In genomic region chr11:60317376-60318102, GRCm38 (mm10) we compare ENCODE assay signal across 14 mouse cellular contexts. TPM values are rescaled to one million over a fixed set of nuclear protein-coding genes. Genes with fewer than 3 reads are reported as not detected.
DNase-seq lines count a peak whose midpoint lies in the region; ATAC-seq and TF ChIP-seq lines count a peak whose summit lies in the region.
"Had no signal": no experiment of that assay in that cellular context is flagged by ENCODE, and none has a peak within 500 bp of the region (broad histone marks: within the 10 kb centered on the region; RNA-seq: fewer than 3 reads in every experiment).

No protein-coding gene starts in this region.

- no peak overlapping the region; the same call in 1 of the 2 replicates for H3K4me3 ChIP-seq in gastrocnemius, adult 2 months
- no peak overlapping the region for H3K4me3 ChIP-seq in midbrain, embryonic 12.5 days
- no peak overlapping the region for H3K4me3 ChIP-seq in midbrain, embryonic 10.5 days
- no peak overlapping the region for H3K4me3 ChIP-seq in kidney, embryonic 14.5 days (ENCODE audit: low read length)
- H3K4me3 ChIP-seq in neural tube, embryonic 15.5 days (replicated peaks), result no peak overlapping the region
- H3K4me3 ChIP-seq in lung, postnatal 0 days (ENCODE audit: low read depth, low read length), result no peak overlapping the region
- H3K4me3 ChIP-seq: lung, embryonic 15.5 days had no signal

- H3K9ac ChIP-seq in midbrain, embryonic 12.5 days (replicated peaks), result no peak overlapping the region
- H3K9ac ChIP-seq in kidney, embryonic 14.5 days (ENCODE audit: low read depth, low read length), result no peak overlapping the region
- no peak overlapping the region for H3K9ac ChIP-seq in neural tube, embryonic 15.5 days (replicated peaks)
- H3K9ac ChIP-seq in lung, postnatal 0 days (replicated peaks; ENCODE audit: low read depth), result no peak overlapping the region
- H3K9ac ChIP-seq: lung, embryonic 15.5 days had no signal

- no peak for TF ChIP-seq EP300 in lung, postnatal 0 days (IDR thresholded peaks at IDR 0.05)

- H3K27ac ChIP-seq in gastrocnemius, adult 2 months, result peak overlapping the region; percentile 88
- H3K27ac ChIP-seq in midbrain, embryonic 12.5 days (replicated peaks), result 0 out of 2 replicates have a peak overlapping the region, but pooled peaks have one; percentile 15
- no peak overlapping the region for H3K27ac ChIP-seq in midbrain, embryonic 10.5 days (replicated peaks)
- H3K27ac ChIP-seq in kidney, embryonic 14.5 days (ENCODE audit: low read depth, low read length), result 0 out of 2 replicates have a peak overlapping the region, but pooled peaks have one; percentile 20
- peak overlapping the region; percentile 73 for H3K27ac ChIP-seq in neural tube, embryonic 15.5 days (replicated peaks)
- no peak overlapping the region for H3K27ac ChIP-seq in lung, postnatal 0 days (ENCODE audit: low read length)
- H3K27ac ChIP-seq: lung, embryonic 15.5 days had no signal

- peak; percentile 36 for DNase-seq in gastrocnemius, adult 2 months
- no peak for DNase-seq in gastrocnemius, postnatal 25 days
- no peak for DNase-seq in midbrain, embryonic 10.5 days (ENCODE audit: low spot score)
- no peak for DNase-seq in lung, postnatal 0 days (ENCODE audit: low spot score)
- DNase-seq: embryo, embryonic 11 days; layer of hippocampus, adult 9-11 months; right cerebral cortex, postnatal 25 days; thymus, adult 18-20 months had no signal

- intact Hi-C loops in gastrocnemius, adult 2 months (cut with DNase I), result no loop called here

- H3K4me2 ChIP-seq in midbrain, embryonic 12.5 days (replicated peaks), result no peak overlapping the region
- no peak overlapping the region for H3K4me2 ChIP-seq in kidney, embryonic 14.5 days (replicated peaks; ENCODE audit: low read depth, low read length)
- H3K4me2 ChIP-seq in neural tube, embryonic 15.5 days, result no peak overlapping the region
- H3K4me2 ChIP-seq in lung, postnatal 0 days (replicated peaks; ENCODE audit: low read depth, low read length), result no peak overlapping the region
- H3K4me2 ChIP-seq: lung, embryonic 15.5 days had no signal

- TF ChIP-seq CTCF in gastrocnemius, adult 2 months (IDR thresholded peaks at IDR 0.05), result no peak
- TF ChIP-seq CTCF in lung, postnatal 0 days (IDR thresholded peaks at IDR 0.05), result no peak

- 80% methylated on average over 7 of the region's 7 CpGs for WGBS in midbrain, embryonic 12.5 days
- WGBS in midbrain, embryonic 10.5 days, result 85% methylated on average over 7 of the region's 7 CpGs
- 42% methylated on average over 7 of the region's 7 CpGs for WGBS in kidney, embryonic 14.5 days
- 59% methylated on average over 7 of the region's 7 CpGs for WGBS in neural tube, embryonic 15.5 days
- 64% methylated on average over 7 of the region's 7 CpGs for WGBS in lung, postnatal 0 days

- H3K27me3 ChIP-seq in midbrain, embryonic 12.5 days, result no peaks in the 10 kb centered on the region
- H3K27me3 ChIP-seq in midbrain, embryonic 10.5 days (ENCODE audit: low read depth, poor library complexity, severe bottlenecking), result no peaks in the 10 kb centered on the region
- no peaks in the 10 kb centered on the region for H3K27me3 ChIP-seq in kidney, embryonic 14.5 days (ENCODE audit: control insufficient read depth, insufficient read depth, low read length)
- no peaks in the 10 kb centered on the region for H3K27me3 ChIP-seq in neural tube, embryonic 15.5 days (replicated peaks)
- H3K27me3 ChIP-seq in lung, postnatal 0 days (replicated peaks; ENCODE audit: insufficient read depth, low read length), result no peaks in the 10 kb centered on the region
- H3K27me3 ChIP-seq: lung, embryonic 15.5 days had no signal

- no peaks in the 10 kb centered on the region for H3K36me3 ChIP-seq in midbrain, embryonic 12.5 days
- no peaks in the 10 kb centered on the region for H3K36me3 ChIP-seq in midbrain, embryonic 10.5 days
- no peaks in the 10 kb centered on the region for H3K36me3 ChIP-seq in kidney, embryonic 14.5 days (ENCODE audit: control insufficient read depth, insufficient read depth, low read length)
- H3K36me3 ChIP-seq in neural tube, embryonic 15.5 days, result no peaks in the 10 kb centered on the region
- H3K36me3 ChIP-seq in lung, postnatal 0 days (ENCODE audit: insufficient read depth, low read length), result no peaks in the 10 kb centered on the region
- H3K36me3 ChIP-seq: lung, embryonic 15.5 days had no signal

- no peak for ATAC-seq in midbrain, embryonic 12.5 days (ENCODE audit: low FRiP score, low read depth)
- ATAC-seq in kidney, embryonic 14.5 days (ENCODE audit: low FRiP score, low TSS enrichment), result 0 out of 2 replicates have a peak, but pooled peaks have one; percentile 37
- ATAC-seq in neural tube, embryonic 15.5 days (ENCODE audit: low FRiP score), result no peak
- no peak for ATAC-seq in megakaryocyte progenitor cell, adult 5-6 weeks (replicated peaks; ENCODE audit: poor library complexity)
- no peak for ATAC-seq in lung, postnatal 0 days
- ATAC-seq: CD4-positive, CD25-positive, alpha-beta regulatory T cell, adult 4 months had no signal

- peaks cover 34% of the 10 kb centered on the region; the same call in 1 of the 2 replicates for H3K4me1 ChIP-seq in midbrain, embryonic 12.5 days
- H3K4me1 ChIP-seq in midbrain, embryonic 10.5 days, result peaks cover 2% of the 10 kb centered on the region
- peaks cover 46% of the 10 kb centered on the region for H3K4me1 ChIP-seq in kidney, embryonic 14.5 days (ENCODE audit: control insufficient read depth, insufficient read depth, low read length)
- H3K4me1 ChIP-seq in neural tube, embryonic 15.5 days, result peaks cover 60% of the 10 kb centered on the region
- peaks cover 16% of the 10 kb centered on the region; the same call in 1 of the 2 replicates for H3K4me1 ChIP-seq in lung, postnatal 0 days (ENCODE audit: insufficient read depth, low read depth, low read length)

- H3K9me3 ChIP-seq in midbrain, embryonic 12.5 days, result no peaks in the 10 kb centered on the region
- H3K9me3 ChIP-seq in midbrain, embryonic 10.5 days (replicated peaks), result no peaks in the 10 kb centered on the region
- H3K9me3 ChIP-seq in kidney, embryonic 14.5 days (ENCODE audit: control insufficient read depth, low read length), result 0 out of 2 replicates have a peak, but pooled peaks cover 2% of the 10 kb centered on the region
- no peaks in the 10 kb centered on the region for H3K9me3 ChIP-seq in neural tube, embryonic 15.5 days (replicated peaks)
- no peaks in the 10 kb centered on the region for H3K9me3 ChIP-seq in lung, postnatal 0 days (ENCODE audit: low read length)
- H3K9me3 ChIP-seq: lung, embryonic 15.5 days had no signal

RNA-seq across cellular contexts. Expression of gene Tom1l2, which starts 35.2 kb away (rescaled TPM):
- total RNA-seq in gastrocnemius, adult 2 months (2021), result 10 to 100 TPM; 63.7 to 63.9 TPM
- 10 to 100 TPM; 45.8 to 54.3 TPM for total RNA-seq in gastrocnemius, postnatal 25 days (2021)
- polyA plus RNA-seq in midbrain, embryonic 12.5 days (2016; fragmentation: Nextera tagmentation; extraction: Ambion mirVana), result 33.3 and 37.3 TPM in 2 replicates
- polyA plus RNA-seq in midbrain, embryonic 10.5 days (2016; fragmentation: Nextera tagmentation; extraction: Ambion mirVana), result 17.6 and 26.2 TPM in 2 replicates
- 11.3 and 19.3 TPM in 2 replicates for polyA plus RNA-seq in kidney, embryonic 14.5 days (2014; fragmentation: Nextera tagmentation; extraction: Ambion mirVana)
- 66.3 and 68.9 TPM in 2 replicates for polyA plus RNA-seq in neural tube, embryonic 15.5 days (2015; fragmentation: Nextera tagmentation; extraction: Ambion mirVana)
- total RNA-seq in megakaryocyte progenitor cell, adult 5-6 weeks (2015), result 6.8 and 9.0 TPM in 2 replicates
- 4.5 and 4.8 TPM in 2 replicates for total RNA-seq in megakaryocyte progenitor cell, adult 5-6 weeks (2017)
- polyA plus RNA-seq in lung, postnatal 0 days (2015; fragmentation: Nextera tagmentation; extraction: Ambion mirVana), result 19.1 and 19.7 TPM in 2 replicates

RNA-seq across cellular contexts. Expression of gene Drc3, which starts 35.6 kb away (rescaled TPM):
- total RNA-seq in gastrocnemius, adult 2 months (2021), result 1 to 10 TPM in 1 of 2 experiments, under 1 TPM in 1; 0.87 to 1.0 TPM
- total RNA-seq in gastrocnemius, postnatal 25 days (2021), result under 1 TPM; 0.59 to 0.86 TPM
- polyA plus RNA-seq in midbrain, embryonic 12.5 days (2016; fragmentation: Nextera tagmentation; extraction: Ambion mirVana), result 2.5 and 2.7 TPM in 2 replicates
- 1.7 and 1.8 TPM in 2 replicates for polyA plus RNA-seq in midbrain, embryonic 10.5 days (2016; fragmentation: Nextera tagmentation; extraction: Ambion mirVana)
- polyA plus RNA-seq in kidney, embryonic 14.5 days (2014; fragmentation: Nextera tagmentation; extraction: Ambion mirVana), result 1.3 and 1.5 TPM in 2 replicates
- polyA plus RNA-seq in neural tube, embryonic 15.5 days (2015; fragmentation: Nextera tagmentation; extraction: Ambion mirVana), result 5.3 and 6.2 TPM in 2 replicates
- 0.37 TPM in 1 of 2 replicates, not detected in the other for total RNA-seq in megakaryocyte progenitor cell, adult 5-6 weeks (2015)
- total RNA-seq in megakaryocyte progenitor cell, adult 5-6 weeks (2017), result 0.24 and 4.3 TPM in 2 replicates
- polyA plus RNA-seq in lung, postnatal 0 days (2015; fragmentation: Nextera tagmentation; extraction: Ambion mirVana), result 16.8 and 18.0 TPM in 2 replicates

Comparison
In these comparisons a context has a peak if more than half of its experiments do, and no peak if none do; other contexts are left out.
1. H3K27ac ChIP-seq: peak in gastrocnemius, adult 2 months (single experiment), midbrain, embryonic 12.5 days (single experiment), kidney, embryonic 14.5 days (single experiment) and neural tube, embryonic 15.5 days (single experiment); none in midbrain, embryonic 10.5 days (single experiment) and lung, postnatal 0 days (single experiment).